Mouse (Mus musculus) cerebellum, adult 11-12 months (tissue): ENCODE measurements around the gene Gm36210.
"Not testable (repeated sequence)": the region's sequence is repeated elsewhere in the genome, so short reads cannot be mapped to it uniquely, and the experiment has no call there.

Experiments
- DNase-seq: peaks from one replicate; pipeline ENCODE4 v3.0.0; 2022

Gm36210 gene

GRCm38 (mm10) chr7:4877226-4877625 is 29.1 kb downstream of the Gm36210 start:
- DNase-seq = peak; percentile 36

DNA sequence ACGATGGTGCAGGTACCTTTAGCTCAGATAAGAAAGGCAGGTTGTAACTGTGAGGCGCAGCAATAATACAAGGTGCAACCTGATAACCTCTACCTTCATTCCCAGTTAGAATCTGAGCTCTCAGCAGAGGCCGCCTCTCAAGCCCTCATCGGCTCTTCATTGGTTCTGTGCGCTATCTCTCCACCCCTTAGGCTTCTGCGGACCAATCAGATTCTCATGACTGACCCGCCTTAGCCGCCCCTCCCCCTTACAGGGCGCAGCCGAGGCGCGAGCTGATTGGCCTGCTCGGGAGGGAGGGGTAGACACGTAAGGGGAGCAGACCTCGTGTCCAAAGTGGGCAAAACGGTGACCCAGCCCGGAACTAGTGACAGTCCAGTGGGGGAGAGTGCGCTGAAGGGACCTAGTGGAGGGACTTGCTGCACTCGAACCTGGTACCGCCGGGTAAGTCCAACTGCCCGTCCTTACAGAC is 29.5 kb downstream of the Gm36210 start, which contains the start of gene Isoc2a:
Gene Isoc2a, plus strand, starts transcription at position 401 of the 469 bp plus-strand sequence.
- peak; percentile 94 for DNase-seq

DNA sequence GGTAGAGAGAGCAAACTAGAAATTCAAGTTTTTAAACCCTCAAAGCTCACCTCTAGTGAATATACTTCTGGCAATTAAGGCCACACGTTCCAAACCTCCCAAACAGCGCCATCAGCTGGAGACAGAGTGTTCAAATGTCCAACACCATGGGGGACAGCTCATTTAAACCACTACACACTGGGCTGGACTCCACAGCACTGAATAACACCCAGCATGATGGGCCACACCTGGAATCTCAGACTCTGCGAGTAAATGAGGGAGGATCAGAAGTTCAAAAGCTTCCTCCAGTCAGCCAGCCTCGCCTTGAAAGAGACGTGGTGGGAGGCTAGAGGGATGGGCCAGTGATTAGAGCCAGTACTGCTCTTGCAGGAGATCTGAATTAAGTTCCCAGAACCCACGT is 36.2 kb downstream of the Gm36210 start, which contains the start of gene Isoc2b:
Gene Isoc2b, minus strand, starts transcription at position 126 of the 400 bp plus-strand sequence.
- no peak for DNase-seq

- DNase-seq = no peak
Measured at GRCm38 (mm10) chr7:4866631-4867180, 39.6 kb downstream of the Gm36210 start.

- peak; percentile 98 for DNase-seq
Measured at GRCm38 (mm10) chr7:4865579-4866493, 40.5 kb downstream of the Gm36210 start.

GRCm38 (mm10) chr7:4865090-4865489 is 41.2 kb downstream of the Gm36210 start:
- peak; percentile 59 for DNase-seq

GRCm38 (mm10) chr7:4864130-4864845 is 42.0 kb downstream of the Gm36210 start:
- no peak for DNase-seq

- no peak for DNase-seq
Measured at GRCm38 (mm10) chr7:4863541-4864080, 42.7 kb downstream of the Gm36210 start.

- peak; percentile 61 for DNase-seq
Measured at GRCm38 (mm10) chr7:4863041-4863440, 43.3 kb downstream of the Gm36210 start.

GRCm38 (mm10) chr7:4860926-4861325 is 45.4 kb downstream of the Gm36210 start:
- not testable (repeated sequence) for DNase-seq

DNA sequence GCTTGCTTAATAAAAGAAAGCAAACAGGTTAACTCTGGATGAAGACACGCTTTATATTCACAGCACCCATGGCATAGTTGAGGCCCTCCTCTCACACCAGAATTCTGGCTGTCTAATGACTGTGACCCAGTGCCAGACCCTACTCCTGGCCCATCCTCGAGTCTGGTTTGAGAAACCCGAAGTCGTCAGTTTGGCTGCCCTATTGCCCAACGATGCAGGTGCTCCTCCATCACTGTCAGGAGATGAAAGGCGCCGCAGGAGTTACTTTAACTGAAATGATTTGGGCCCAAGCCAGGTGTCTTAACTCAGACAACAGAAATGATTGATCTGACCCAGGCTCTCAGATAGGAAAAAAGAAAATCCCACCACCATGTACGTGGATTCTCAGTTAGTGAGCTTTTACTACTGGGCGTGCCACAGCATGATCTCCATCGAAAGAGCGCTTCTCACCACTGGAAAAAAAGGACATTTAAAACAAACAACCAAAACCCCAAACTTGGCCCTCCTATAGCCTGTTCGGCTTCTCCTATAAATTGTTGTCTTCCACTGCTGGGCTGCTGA is 46.8 kb downstream of the Gm36210 start:
- no peak for DNase-seq

GRCm38 (mm10) chr7:4857321-4857720 is 49.0 kb downstream of the Gm36210 start:
- DNase-seq = no peak

- DNase-seq = no peak
Measured at GRCm38 (mm10) chr7:4856508-4856907, 49.8 kb downstream of the Gm36210 start.

- DNase-seq = no peak
Measured at GRCm38 (mm10) chr7:4853613-4854012, 52.7 kb downstream of the Gm36210 start.

DNA sequence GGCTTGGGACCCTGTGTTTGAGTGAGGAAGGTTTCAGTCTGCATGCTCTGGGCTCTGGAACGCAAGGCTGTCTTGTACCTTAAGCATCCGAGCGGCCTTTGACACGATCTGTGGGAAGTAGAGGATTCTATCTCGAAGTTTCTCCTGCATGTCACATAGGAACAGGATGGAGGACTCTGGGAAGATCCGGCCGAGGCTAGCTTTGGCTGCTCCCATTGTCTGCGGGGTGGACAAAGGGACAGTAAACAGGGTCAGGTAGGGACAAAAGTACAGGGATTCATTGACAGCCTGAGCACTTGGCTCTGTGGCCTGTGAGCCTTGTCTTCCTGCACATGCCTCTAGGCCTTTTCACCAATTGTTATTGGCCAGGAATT is 55.0 kb downstream of the Gm36210 start:
- DNase-seq = no peak

- DNase-seq = no peak
Measured at GRCm38 (mm10) chr7:4850621-4851314, 55.5 kb downstream of the Gm36210 start.

DNA sequence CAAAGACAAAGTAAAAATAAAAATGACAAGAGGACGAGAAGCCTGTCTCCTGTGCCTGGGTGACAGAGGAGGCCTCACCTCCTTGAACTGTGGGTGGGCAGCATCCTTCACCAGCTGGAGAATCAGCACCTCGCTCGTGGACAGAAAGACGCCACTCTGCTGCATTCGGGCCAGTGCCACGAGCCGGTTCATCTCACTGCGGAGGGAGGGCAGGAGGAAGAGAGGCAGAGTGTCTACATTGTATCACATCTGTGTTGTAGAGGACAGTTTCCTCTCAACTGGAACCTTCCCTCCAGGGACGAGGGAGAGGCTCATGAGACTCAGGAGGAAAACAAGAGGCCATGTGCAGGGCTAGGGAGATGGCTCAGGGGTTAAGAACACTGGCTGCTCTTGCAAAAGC is 56.9 kb downstream of the Gm36210 start:
- no peak for DNase-seq
